Mouse (Mus musculus) MEL-GATA-1-ER (cell line): ENCODE data around the gene Cpt1c.

Experiments used
- DNase-seq: peaks from one replicate; pipeline ENCODE4 v3.0.0-alpha.2; 2012; ENCODE audit warnings: low read depth; ENCODE audit errors: extremely low read depth

The Cpt1c gene

DNA sequence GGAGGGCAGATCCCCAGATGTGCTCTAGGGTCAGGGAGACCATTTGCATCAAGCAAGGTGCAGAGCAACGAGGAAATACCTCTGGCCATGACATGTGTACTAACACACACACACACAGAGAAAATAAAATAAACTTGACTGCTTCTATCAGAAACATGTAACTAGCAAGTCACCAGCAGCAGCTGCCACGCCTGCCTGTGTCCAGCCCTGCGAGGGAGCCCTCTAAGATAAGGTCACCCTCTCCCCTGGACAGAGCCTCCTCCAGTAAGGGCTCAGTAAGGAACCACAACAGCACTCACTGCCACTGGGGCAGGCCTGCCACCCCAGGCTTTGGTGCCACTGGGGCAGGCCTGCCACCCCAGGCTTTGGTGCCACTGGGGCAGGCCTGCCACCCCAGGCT lies 56.4 kb downstream of the Cpt1c start:
- no peak for DNase-seq

DNA sequence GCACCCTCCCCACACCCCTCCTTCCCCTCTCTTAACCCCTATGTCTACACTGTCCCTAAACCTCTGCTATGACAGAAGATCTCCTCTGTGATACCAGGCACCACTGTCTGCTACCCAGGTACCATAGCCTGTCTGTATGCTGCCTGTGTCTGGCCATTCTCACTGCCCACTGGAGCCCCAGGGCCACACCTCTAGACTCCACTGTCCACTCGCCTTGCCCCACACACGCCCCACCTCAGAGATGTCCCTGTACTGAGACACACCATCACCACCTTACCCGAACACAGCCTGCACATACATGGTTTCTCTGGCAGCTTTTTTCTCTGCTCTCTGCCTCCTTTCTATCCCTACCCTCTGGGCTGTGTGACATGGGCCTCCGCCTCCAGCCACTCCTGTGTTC lies 57.8 kb downstream of the Cpt1c start:
- no peak for DNase-seq

DNA sequence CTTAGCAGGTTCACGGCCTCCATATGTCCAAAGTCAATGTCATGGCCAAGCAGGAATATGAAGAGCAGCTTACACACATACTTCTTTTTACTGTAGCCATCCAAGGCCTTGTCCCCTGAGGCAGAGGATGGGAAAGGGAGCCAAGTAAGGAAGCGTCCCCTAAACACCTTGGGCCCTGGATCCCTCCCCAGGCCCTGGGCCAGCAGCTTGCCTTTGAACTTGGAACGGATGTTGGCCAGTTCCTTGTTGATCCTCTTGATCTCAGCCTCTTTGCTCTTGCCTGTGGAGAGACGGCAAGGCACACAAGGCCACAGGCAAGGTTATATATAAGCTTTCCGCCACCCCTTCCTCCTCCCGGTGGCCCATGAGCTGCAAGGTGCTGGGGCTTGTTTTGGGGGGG lies 58.5 kb downstream of the Cpt1c start:
- DNase-seq = no peak

DNA sequence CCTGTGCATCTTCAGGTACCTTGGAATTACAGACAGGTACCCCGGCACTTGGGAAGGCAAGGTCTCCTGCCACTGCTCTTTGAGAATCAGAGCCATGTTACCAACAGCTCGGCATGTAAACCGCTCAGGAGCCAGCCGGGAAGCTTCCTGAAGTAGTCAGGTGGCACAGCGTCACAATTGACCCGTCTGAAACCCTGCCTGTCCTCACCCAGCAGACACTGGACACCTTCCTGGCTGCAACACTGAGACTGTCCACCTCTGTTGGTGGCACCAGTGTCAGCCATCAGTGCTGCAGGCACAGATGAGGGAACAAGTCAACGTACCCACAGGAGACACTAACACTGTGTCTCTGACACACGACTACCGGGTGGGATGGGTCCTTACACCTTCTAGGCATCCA lies 59.3 kb downstream of the Cpt1c start:
- no peak for DNase-seq

DNA sequence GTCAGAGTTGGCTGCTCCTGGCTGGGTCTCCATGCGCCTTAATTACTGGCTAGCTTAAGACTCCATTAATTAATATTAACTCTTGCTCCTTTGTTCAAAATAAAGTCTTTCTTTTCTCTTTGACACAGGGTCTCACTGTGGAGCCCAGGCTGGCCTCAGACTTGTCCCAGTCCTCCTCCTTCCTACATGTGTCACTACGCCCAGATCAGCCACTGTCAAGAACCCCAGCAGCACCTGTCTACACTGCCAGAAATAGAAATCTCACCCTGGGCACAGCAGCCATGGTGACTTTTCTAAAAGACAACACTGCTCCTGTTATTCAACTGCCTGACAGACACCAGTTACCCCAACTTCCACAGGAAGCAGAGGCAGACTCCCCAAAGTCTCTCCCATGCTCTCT lies 60.3 kb downstream of the Cpt1c start:
- DNase-seq = no peak
